Mouse (Mus musculus): ENCODE data around the gene Wdr26. TPM values are rescaled to one million over a fixed set of nuclear protein-coding genes. Genes with fewer than 3 reads are reported as not detected.

The Wdr26 gene
- polyA plus RNA-seq, 2 experiments = 50.2 to 58.7 TPM

GRCm38 (mm10) chr1:181234326-181235035 lies 22.7 kb upstream of the Wdr26 start:
- no peaks in the 10 kb centered on the region for H3K27me3 ChIP-seq (ENCODE audit: control insufficient read depth, insufficient read depth, low read length)
- peak overlapping the region; percentile 25 for H3K4me2 ChIP-seq (replicated peaks; ENCODE audit: low read depth, low read length, severe bottlenecking)
- ATAC-seq (ENCODE audit: low FRiP score, low read depth) (peak; percentile 54; the same call in 1 of the 2 replicates), DNase-seq (ENCODE audit: low spot score) (no peak)
- peaks cover 5% of the 10 kb centered on the region; the same call in 1 of the 2 replicates for H3K4me1 ChIP-seq (ENCODE audit: control insufficient read depth, insufficient read depth, low read length)
- no peak overlapping the region for H3K27ac ChIP-seq (replicated peaks; ENCODE audit: low read depth, low read length)
- no peaks in the 10 kb centered on the region for H3K36me3 ChIP-seq (ENCODE audit: control insufficient read depth, insufficient read depth, low read length)
- H3K9me3 ChIP-seq (ENCODE audit: control insufficient read depth, low read length) = no peaks in the 10 kb centered on the region
- 0 out of 2 replicates have a peak overlapping the region, but pooled peaks have one; percentile 0 for H3K9ac ChIP-seq (ENCODE audit: low read depth, low read length, severe bottlenecking)
- WGBS = 28% methylated on average over 8 of the region's 8 CpGs
- no peak for TF ChIP-seq POLR2A (IDR thresholded peaks at IDR 0.05; ENCODE audit: borderline replicate concordance, extremely low read depth, insufficient read depth, insufficient read length)
- no peak overlapping the region for H3K4me3 ChIP-seq (replicated peaks; ENCODE audit: low read length)

- TF ChIP-seq POLR2A (IDR thresholded peaks at IDR 0.05; ENCODE audit: borderline replicate concordance, extremely low read depth, insufficient read depth, insufficient read length) = no peak
- Histone ChIP-seq H3K9me3 (ENCODE audit: control insufficient read depth, low read length) (no peaks in the 10 kb centered on the region), H3K27ac (replicated peaks; ENCODE audit: low read depth, low read length) (no peak overlapping the region), H3K4me3 (replicated peaks; ENCODE audit: low read length) (no peak overlapping the region), H3K4me2 (replicated peaks; ENCODE audit: low read depth, low read length, severe bottlenecking) (no peak overlapping the region), H3K27me3 (ENCODE audit: control insufficient read depth, insufficient read depth, low read length) (no peaks in the 10 kb centered on the region), H3K36me3 (ENCODE audit: control insufficient read depth, insufficient read depth, low read length) (no peaks in the 10 kb centered on the region), H3K4me1 (ENCODE audit: control insufficient read depth, insufficient read depth, low read length) (peaks cover 5% of the 10 kb centered on the region; the same call in 1 of the 2 replicates), H3K9ac (ENCODE audit: low read depth, low read length, severe bottlenecking) (no peak overlapping the region)
- DNase-seq (ENCODE audit: low spot score) (no peak), ATAC-seq (ENCODE audit: low FRiP score, low read depth) (no peak)
- WGBS = 87% methylated on average over 6 of the region's 6 CpGs
These were observed 21.9 kb upstream of the Wdr26 start for GRCm38 (mm10) chr1:181233734-181234133.

- H3K36me3 ChIP-seq (ENCODE audit: control insufficient read depth, insufficient read depth, low read length) = no peaks in the 10 kb centered on the region
- no peaks in the 10 kb centered on the region for H3K27me3 ChIP-seq (ENCODE audit: control insufficient read depth, insufficient read depth, low read length)
- TF ChIP-seq POLR2A (IDR thresholded peaks at IDR 0.05; ENCODE audit: borderline replicate concordance, extremely low read depth, insufficient read depth, insufficient read length) = no peak
- WGBS = 22% methylated on average over 8 of the region's 8 CpGs
- DNase-seq (ENCODE audit: low spot score) (peak; percentile 74), ATAC-seq (ENCODE audit: low FRiP score, low read depth) (no peak)
- no peak overlapping the region for H3K9ac ChIP-seq (ENCODE audit: low read depth, low read length, severe bottlenecking)
- H3K9me3 ChIP-seq (ENCODE audit: control insufficient read depth, low read length) = no peaks in the 10 kb centered on the region
- no peak overlapping the region for H3K4me2 ChIP-seq (replicated peaks; ENCODE audit: low read depth, low read length, severe bottlenecking)
- H3K4me3 ChIP-seq (replicated peaks; ENCODE audit: low read length) = no peak overlapping the region
- H3K27ac ChIP-seq (replicated peaks; ENCODE audit: low read depth, low read length) = no peak overlapping the region
- H3K4me1 ChIP-seq (ENCODE audit: control insufficient read depth, insufficient read depth, low read length) = peaks cover 5% of the 10 kb centered on the region; the same call in 1 of the 2 replicates
These were observed 20.7 kb upstream of the Wdr26 start for GRCm38 (mm10) chr1:181232307-181233027.

- no peak overlapping the region for H3K4me2 ChIP-seq (replicated peaks; ENCODE audit: low read depth, low read length, severe bottlenecking)
- H3K36me3 ChIP-seq (ENCODE audit: control insufficient read depth, insufficient read depth, low read length) = no peaks in the 10 kb centered on the region
- H3K27ac ChIP-seq (replicated peaks; ENCODE audit: low read depth, low read length) = no peak overlapping the region
- H3K27me3 ChIP-seq (ENCODE audit: control insufficient read depth, insufficient read depth, low read length) = no peaks in the 10 kb centered on the region
- no peak overlapping the region for H3K9ac ChIP-seq (ENCODE audit: low read depth, low read length, severe bottlenecking)
- TF ChIP-seq POLR2A (IDR thresholded peaks at IDR 0.05; ENCODE audit: borderline replicate concordance, extremely low read depth, insufficient read depth, insufficient read length) = no peak
- no peaks in the 10 kb centered on the region for H3K9me3 ChIP-seq (ENCODE audit: control insufficient read depth, low read length)
- ATAC-seq (ENCODE audit: low FRiP score, low read depth) = no peak
- 85% methylated on average over 9 of the region's 9 CpGs for WGBS
- H3K4me1 ChIP-seq (ENCODE audit: control insufficient read depth, insufficient read depth, low read length) = peaks cover 5% of the 10 kb centered on the region; the same call in 1 of the 2 replicates
- no peak overlapping the region for H3K4me3 ChIP-seq (replicated peaks; ENCODE audit: low read length)
- DNase-seq (ENCODE audit: low spot score) = no peak
These were observed 20.0 kb upstream of the Wdr26 start for GRCm38 (mm10) chr1:181231821-181232220.

GRCm38 (mm10) chr1:181231262-181231661 lies 19.5 kb upstream of the Wdr26 start:
- Histone ChIP-seq H3K9me3 (ENCODE audit: control insufficient read depth, low read length) (no peaks in the 10 kb centered on the region), H3K36me3 (ENCODE audit: control insufficient read depth, insufficient read depth, low read length) (no peaks in the 10 kb centered on the region), H3K4me3 (replicated peaks; ENCODE audit: low read length) (no peak overlapping the region), H3K27me3 (ENCODE audit: control insufficient read depth, insufficient read depth, low read length) (no peaks in the 10 kb centered on the region), H3K4me1 (ENCODE audit: control insufficient read depth, insufficient read depth, low read length) (peaks cover 5% of the 10 kb centered on the region; the same call in 1 of the 2 replicates), H3K27ac (replicated peaks; ENCODE audit: low read depth, low read length) (no peak overlapping the region), H3K9ac (ENCODE audit: low read depth, low read length, severe bottlenecking) (no peak overlapping the region), H3K4me2 (replicated peaks; ENCODE audit: low read depth, low read length, severe bottlenecking) (no peak overlapping the region)
- WGBS = 73% methylated on average over 7 of the region's 7 CpGs
- no peak for ATAC-seq (ENCODE audit: low FRiP score, low read depth)
- no peak for DNase-seq (ENCODE audit: low spot score)
- TF ChIP-seq POLR2A (IDR thresholded peaks at IDR 0.05; ENCODE audit: borderline replicate concordance, extremely low read depth, insufficient read depth, insufficient read length) = no peak
